ENCODE assay signal across 18 mouse cellular contexts in genomic region chr16:25029548-25029947, GRCm38 (mm10).
DNase-seq lines count a peak whose midpoint lies in the region; ATAC-seq and TF ChIP-seq lines count a peak whose summit lies in the region.
"Had no signal": no experiment of that assay in that cellular context is flagged by ENCODE, and none has a peak within 500 bp of the region (broad histone marks: within the 10 kb centered on the region; RNA-seq: fewer than 3 reads in every experiment).

No protein-coding gene starts in this region.

- peak; percentile 49; the same call in 1 of the 2 replicates for ATAC-seq in forebrain, embryonic 16.5 days
- ATAC-seq in frontal cortex, adult (ENCODE audit: low TSS enrichment) = peak; percentile 27

- no peak for TF ChIP-seq CTCF in cerebellum, adult 2 months (IDR thresholded peaks at IDR 0.05; ENCODE audit: borderline replicate concordance, insufficient read depth, low read depth, low read length)

- H3K4me2 ChIP-seq in forebrain, embryonic 16.5 days (ENCODE audit: low read length) = no peak overlapping the region
- H3K4me2 ChIP-seq: embryonic facial prominence, embryonic 13.5 days; embryonic facial prominence, embryonic 15.5 days had no signal

- H3K9ac ChIP-seq in forebrain, embryonic 16.5 days (replicated peaks; ENCODE audit: low read depth, low read length) = no peak overlapping the region
- H3K9ac ChIP-seq: embryonic facial prominence, embryonic 13.5 days; embryonic facial prominence, embryonic 15.5 days had no signal

- no peaks in the 10 kb centered on the region for H3K9me3 ChIP-seq in forebrain, embryonic 16.5 days (ENCODE audit: control insufficient read depth, low read length)
- no peaks in the 10 kb centered on the region for H3K9me3 ChIP-seq in forebrain, embryonic 10.5 days
- H3K9me3 ChIP-seq: embryonic facial prominence, embryonic 13.5 days; embryonic facial prominence, embryonic 15.5 days had no signal

- WGBS in forebrain, embryonic 16.5 days = 80% methylated on average over 8 of the region's 8 CpGs
- WGBS in forebrain, embryonic 10.5 days = 84% methylated on average over 8 of the region's 8 CpGs
- 84% methylated on average over 8 of the region's 8 CpGs for WGBS in cerebellum, adult 2 months

- no peaks in the 10 kb centered on the region for H3K27me3 ChIP-seq in forebrain, embryonic 16.5 days (replicated peaks; ENCODE audit: control insufficient read depth, insufficient read depth, low read length)
- no peaks in the 10 kb centered on the region for H3K27me3 ChIP-seq in forebrain, embryonic 10.5 days (ENCODE audit: poor library complexity, severe bottlenecking)
- no peaks in the 10 kb centered on the region for H3K27me3 ChIP-seq in cerebellum, adult 2 months (ENCODE audit: control insufficient read depth, insufficient read depth, low read length)
- H3K27me3 ChIP-seq: embryonic facial prominence, embryonic 13.5 days; embryonic facial prominence, embryonic 15.5 days had no signal

- H3K4me3 ChIP-seq in forebrain, embryonic 16.5 days (replicated peaks; ENCODE audit: low read length) = no peak overlapping the region
- H3K4me3 ChIP-seq in forebrain, embryonic 10.5 days = no peak overlapping the region
- H3K4me3 ChIP-seq in cerebellum, adult 2 months (replicated peaks; ENCODE audit: insufficient read depth, low read depth, low read length) = no peak overlapping the region
- H3K4me3 ChIP-seq: embryonic facial prominence, embryonic 13.5 days; embryonic facial prominence, embryonic 15.5 days; erythroblast, embryonic 14.5 days had no signal

- no peak overlapping the region for H3K27ac ChIP-seq in forebrain, embryonic 16.5 days (ENCODE audit: low read length)
- H3K27ac ChIP-seq in forebrain, embryonic 10.5 days = no peak overlapping the region
- no peak overlapping the region for H3K27ac ChIP-seq in cerebellum, adult 2 months (ENCODE audit: insufficient read depth, low read length)
- H3K27ac ChIP-seq: embryonic facial prominence, embryonic 13.5 days; embryonic facial prominence, embryonic 15.5 days had no signal

- H3K36me3 ChIP-seq in forebrain, embryonic 16.5 days (ENCODE audit: control insufficient read depth, insufficient read depth) = no peaks in the 10 kb centered on the region
- no peaks in the 10 kb centered on the region for H3K36me3 ChIP-seq in forebrain, embryonic 10.5 days (replicated peaks)
- H3K36me3 ChIP-seq: embryonic facial prominence, embryonic 13.5 days; embryonic facial prominence, embryonic 15.5 days had no signal

- H3K4me1 ChIP-seq in forebrain, embryonic 16.5 days (replicated peaks; ENCODE audit: control insufficient read depth, insufficient read depth, low read length) = 0 out of 2 replicates have a peak, but pooled peaks cover 5% of the 10 kb centered on the region
- H3K4me1 ChIP-seq in forebrain, embryonic 10.5 days = no peaks in the 10 kb centered on the region
- H3K4me1 ChIP-seq in cerebellum, adult 2 months (ENCODE audit: control insufficient read depth, insufficient read depth, low read length) = no peaks in the 10 kb centered on the region
- H3K4me1 ChIP-seq: embryonic facial prominence, embryonic 15.5 days had no signal

- DNase-seq in forebrain, embryonic 10.5 days (ENCODE audit: extremely low spot score, low spot score) = no peak
- no peak for DNase-seq in frontal cortex, postnatal 14 days (ENCODE audit: low spot score in 2 of 2)
- DNase-seq in brain, adult 2 months (ENCODE audit: low read depth, low spot score) = peak; percentile 20
- DNase-seq in cerebellum, adult 2 months = no peak
- DNase-seq: adrenal gland, adult 2 months; adrenal gland, postnatal 10 days; adrenal gland, postnatal 25 days; cerebellum, adult 11-12 months; cerebellum, adult 8-10 months; cerebellum, adult 9-11 months; cerebellum, postnatal 14 days; cerebellum, postnatal 36 days; embryo, embryonic 11 days had no signal

- no peak for TF ChIP-seq POLR2A in cerebellum, adult 2 months (IDR thresholded peaks at IDR 0.05; ENCODE audit: borderline replicate concordance, insufficient read depth, low read length)
